Mouse (Mus musculus) embryonic facial prominence, embryonic 11.5 days (tissue): ENCODE data around the gene Rab3b. TPM values are rescaled to one million over a fixed set of nuclear protein-coding genes. Genes with fewer than 3 reads are reported as not detected.

Experiments used
- ATAC-seq: fragments of 200-750 bp; cut with Nextera tagmentation; replicated peaks from 2 replicates; pipeline ENCODE4 v1.8.0; 2017; ENCODE audit warnings: low read depth; ENCODE audit not compliant: insufficient number of reproducible peaks, low FRiP score, low TSS enrichment
- DNase-seq: peaks from one replicate; pipeline ENCODE4 v3.0.0-alpha.2; 2015; ENCODE audit warnings: low spot score
- H3K27ac ChIP-seq: fragments of 300-500 bp; sonication (generic); replicated peaks from 2 replicates; pipeline ENCODE4 v1.5.1; 2014; ENCODE audit warnings: mild to moderate bottlenecking, low read depth, low read length, control low read depth
- H3K27me3 ChIP-seq: fragments of 300-500 bp; sonication (generic); 2 replicates; pipeline ENCODE4 v1.6.1; 2014; ENCODE audit warnings: mild to moderate bottlenecking, low read length, moderate library complexity, mixed read lengths; ENCODE audit not compliant: control insufficient read depth, insufficient read depth
- H3K36me3 ChIP-seq: fragments of 300-500 bp; sonication (generic); replicated peaks from 2 replicates; pipeline ENCODE4 v1.6.1; 2014; ENCODE audit warnings: low read depth, mild to moderate bottlenecking, low read length, moderate library complexity, mixed read lengths; ENCODE audit not compliant: control insufficient read depth, insufficient read depth
- H3K4me1 ChIP-seq: fragments of 300-500 bp; sonication (generic); 2 replicates; pipeline ENCODE4 v1.6.1; 2014; ENCODE audit warnings: low read length, mixed read lengths; ENCODE audit not compliant: control insufficient read depth, insufficient read depth
- H3K4me2 ChIP-seq: fragments of 300-500 bp; sonication (generic); 2 replicates; pipeline ENCODE4 v1.6.1; 2014; ENCODE audit warnings: low read depth, mild to moderate bottlenecking, control low read depth, low read length, moderate library complexity
- H3K4me3 ChIP-seq: fragments of 300-500 bp; sonication (generic); 2 replicates; pipeline ENCODE4 v1.5.1; 2014; ENCODE audit warnings: low read depth, low read length, control low read depth
- H3K9ac ChIP-seq: fragments of 300-500 bp; sonication (generic); replicated peaks from 2 replicates; pipeline ENCODE4 v1.6.1; 2014; ENCODE audit warnings: mild to moderate bottlenecking, control low read depth, low read length
- H3K9me3 ChIP-seq: fragments of 300-500 bp; sonication (generic); replicated peaks from 2 replicates; pipeline ENCODE4 v1.6.1; 2016; ENCODE audit warnings: mild to moderate bottlenecking, low read length, inconsistent platforms, mixed read lengths; ENCODE audit not compliant: control insufficient read depth
- WGBS: fragments of 180-500 bp; shearing (Covaris S2); extraction: QIAGEN DNeasy Blood & Tissue Kit; methylation state at CpG from one replicate; pipeline ENCODE4 v1.1.7; 2014; 5-methylcytosine and 5-hydroxymethylcytosine counted together
- polyA plus RNA-seq: library from polyadenylated mRNA; unstranded; fragments of >200 nt; fragmentation: Nextera tagmentation; extraction: Ambion mirVana; gene quantifications from 2 replicates; pipeline ENCODE4 v1.2.1, GENCODE M21; 2014

Gene Rab3b
- polyA plus RNA-seq, 1 experiment from 2014 or later = 24.9 TPM

DNA sequence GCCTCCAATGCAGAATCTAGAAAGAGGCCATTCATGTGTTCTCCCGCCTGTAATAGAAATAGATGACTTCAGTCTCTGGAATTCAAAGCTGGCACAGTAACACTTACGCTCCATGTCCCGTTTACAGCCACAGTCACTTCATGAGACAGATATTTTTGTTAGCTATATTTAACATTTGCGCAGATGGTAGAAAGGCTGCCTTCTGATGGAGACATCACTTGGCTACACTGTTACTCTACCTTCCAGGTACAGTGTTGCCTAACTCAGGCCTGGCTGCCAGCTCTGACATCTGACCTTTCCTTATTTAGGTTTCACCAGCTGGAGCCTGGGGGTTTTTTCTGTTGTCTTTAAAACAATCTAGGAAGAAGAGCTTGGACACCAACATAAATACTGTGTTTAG is 40.8 kb upstream of the Rab3b start:
- ATAC-seq (no peak), DNase-seq (no peak)
- 85% methylated on average over 4 of the region's 4 CpGs for WGBS
- Histone ChIP-seq H3K4me1 (no peaks in the 10 kb centered on the region), H3K36me3 (no peaks in the 10 kb centered on the region), H3K9me3 (no peaks in the 10 kb centered on the region), H3K27ac (no peak overlapping the region), H3K27me3 (no peaks in the 10 kb centered on the region), H3K9ac (no peak overlapping the region), H3K4me3 (no peak overlapping the region), H3K4me2 (no peak overlapping the region)

DNA sequence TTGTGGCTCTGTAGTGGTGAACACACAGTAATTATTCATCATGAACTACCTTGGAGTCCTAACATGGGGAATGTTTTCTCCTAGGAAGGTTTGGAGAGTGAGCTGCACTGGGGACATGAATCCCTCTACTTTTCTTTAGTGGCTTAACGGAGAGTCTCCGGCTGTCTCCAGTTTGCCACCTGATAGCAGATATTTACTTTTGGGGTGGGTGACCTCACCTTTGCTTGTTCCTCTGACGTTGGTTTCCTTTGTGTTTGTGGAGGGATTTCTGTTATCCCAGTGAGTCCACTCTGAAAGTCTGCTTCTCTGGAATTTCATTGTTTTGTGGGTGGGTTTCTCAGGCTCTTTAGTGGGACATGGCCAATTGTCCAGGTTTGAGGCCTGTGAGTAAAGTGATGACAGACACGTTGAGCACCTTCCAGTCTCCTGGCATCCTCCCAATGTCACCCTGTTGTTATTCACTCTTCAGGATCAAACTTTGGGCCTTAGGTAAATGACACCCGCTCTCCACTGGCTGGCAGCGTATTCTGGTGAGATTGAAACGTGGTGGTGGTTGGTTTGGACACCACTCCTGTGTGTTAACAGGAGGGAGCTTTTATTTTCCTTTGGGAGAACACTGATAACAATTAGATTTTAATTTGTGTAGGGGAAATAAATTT is 36.8 kb upstream of the Rab3b start:
- H3K4me3 ChIP-seq = no peak overlapping the region
- H3K36me3 ChIP-seq = no peaks in the 10 kb centered on the region
- H3K4me1 ChIP-seq = no peaks in the 10 kb centered on the region
- H3K27me3 ChIP-seq = no peaks in the 10 kb centered on the region
- DNase-seq (no peak), ATAC-seq (no peak)
- no peak overlapping the region for H3K27ac ChIP-seq
- no peak overlapping the region for H3K9ac ChIP-seq
- H3K9me3 ChIP-seq = no peaks in the 10 kb centered on the region
- WGBS = 91% methylated on average over 7 of the region's 7 CpGs
- H3K4me2 ChIP-seq = no peak overlapping the region

DNA sequence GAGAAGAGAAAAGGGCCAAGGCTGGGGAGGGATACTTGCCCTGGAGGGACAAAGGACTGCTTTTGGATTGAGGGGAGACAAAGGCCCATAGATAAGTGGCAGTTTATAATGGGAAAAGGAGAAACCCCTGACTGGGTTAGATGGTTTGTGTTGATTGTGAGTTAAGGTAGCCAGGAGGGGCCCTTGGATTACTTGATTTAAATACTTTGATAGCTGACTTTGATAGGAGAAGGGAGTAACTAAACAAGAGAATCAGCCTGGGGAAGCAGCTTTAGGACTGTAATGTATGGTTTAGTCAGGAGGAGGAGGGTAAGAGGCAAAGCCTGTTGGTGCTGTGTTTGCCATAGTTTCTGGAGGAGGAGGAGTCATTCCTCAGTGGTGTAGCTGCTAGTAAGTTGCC is 35.5 kb upstream of the Rab3b start:
- H3K9me3 ChIP-seq = no peaks in the 10 kb centered on the region
- H3K4me1 ChIP-seq = no peaks in the 10 kb centered on the region
- H3K4me2 ChIP-seq = no peak overlapping the region
- ATAC-seq (no peak), DNase-seq (no peak)
- no peak overlapping the region for H3K27ac ChIP-seq
- H3K4me3 ChIP-seq = no peak overlapping the region
- H3K27me3 ChIP-seq = no peaks in the 10 kb centered on the region
- no peak overlapping the region for H3K9ac ChIP-seq
- no peaks in the 10 kb centered on the region for H3K36me3 ChIP-seq

DNA sequence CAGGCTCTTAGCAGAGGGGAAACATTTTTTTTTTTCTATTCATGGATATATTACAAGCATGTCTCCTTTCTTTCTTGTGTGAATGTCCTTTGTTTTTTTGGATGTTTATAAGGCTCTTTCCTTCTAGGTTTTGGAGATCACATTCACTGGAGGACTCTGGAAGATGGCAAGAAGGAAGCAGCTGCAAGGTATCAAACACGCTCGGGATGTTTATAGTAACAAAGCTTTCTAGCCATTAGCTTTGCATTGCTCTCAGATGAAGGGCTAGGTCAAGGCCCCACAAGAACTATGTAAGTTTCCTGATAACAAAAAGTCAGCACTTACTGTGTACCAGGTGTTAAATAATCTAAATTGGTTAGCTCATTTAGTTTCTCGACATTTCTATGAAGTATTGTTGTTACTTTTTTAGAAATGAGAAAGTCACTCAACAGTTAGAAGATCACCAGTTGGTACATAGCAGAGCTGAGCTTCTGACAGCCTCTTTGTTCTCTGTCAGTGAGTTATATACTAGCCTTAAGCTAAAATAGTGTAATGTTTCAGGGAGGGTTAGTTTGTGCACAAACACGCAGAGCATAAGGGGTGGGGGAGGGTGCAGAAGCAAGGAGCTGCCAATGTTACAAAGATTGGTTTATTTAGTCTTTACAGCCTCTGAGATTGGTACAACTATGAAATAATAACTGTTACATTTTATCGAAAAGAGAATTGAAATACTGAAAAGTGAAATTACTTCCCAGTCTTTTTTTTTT is 32.9 kb upstream of the Rab3b start:
- no peak overlapping the region for H3K4me3 ChIP-seq
- H3K27ac ChIP-seq = no peak overlapping the region
- H3K9me3 ChIP-seq = no peaks in the 10 kb centered on the region
- no peak overlapping the region for H3K9ac ChIP-seq
- DNase-seq (no peak), ATAC-seq (no peak)
- H3K27me3 ChIP-seq = no peaks in the 10 kb centered on the region
- peaks cover 2% of the 10 kb centered on the region; the same call in 1 of the 2 replicates for H3K36me3 ChIP-seq
- WGBS = 87% methylated on average over 5 of the region's 5 CpGs
- H3K4me2 ChIP-seq = no peak overlapping the region
- no peaks in the 10 kb centered on the region for H3K4me1 ChIP-seq

DNA sequence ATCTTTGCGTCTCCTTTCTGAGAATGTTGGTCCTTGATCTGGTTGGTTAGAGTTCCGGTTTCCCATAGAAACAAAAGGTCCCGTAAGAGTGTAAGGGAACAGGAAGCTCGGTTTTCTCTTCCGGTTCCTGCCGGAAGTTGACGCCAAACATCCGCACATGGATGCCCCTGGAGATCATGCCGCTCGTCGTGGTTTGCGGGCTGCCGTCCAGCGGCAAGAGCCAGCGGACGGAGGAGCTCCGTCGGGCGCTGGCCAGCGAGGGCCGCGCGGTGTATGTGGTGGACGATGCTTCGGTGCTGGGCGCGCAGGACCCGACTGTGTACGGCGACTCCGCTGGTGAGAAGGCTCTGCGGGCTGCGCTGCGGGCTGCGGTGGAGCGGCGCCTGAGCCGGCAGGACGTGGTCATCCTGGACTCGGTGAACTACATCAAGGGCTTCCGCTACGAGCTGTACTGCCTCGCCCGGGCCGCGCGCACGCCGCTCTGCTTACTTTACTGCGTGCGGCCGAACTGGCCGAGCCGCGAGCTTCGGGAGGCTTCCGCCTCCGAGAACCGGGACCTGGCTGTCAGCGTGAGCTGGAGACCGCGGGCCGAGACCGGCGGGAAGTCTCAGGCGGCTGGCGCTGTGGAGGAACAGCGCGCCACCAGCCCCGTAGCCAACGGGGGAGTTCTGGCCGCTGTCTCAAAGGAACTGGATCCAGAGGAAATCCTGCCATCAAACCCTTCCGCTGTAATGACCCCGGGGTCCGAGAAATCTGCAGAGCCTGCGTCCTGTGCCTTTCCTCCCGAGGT is 31.0 kb upstream of the Rab3b start, which contains the start of gene Kti12:
TSS of gene Kti12 (plus strand) at position 71 of the 790 bp plus-strand sequence.
- H3K4me3 ChIP-seq = peak within 1 kb of the TSS; percentile 89
- ATAC-seq (peak; percentile 80), DNase-seq (peak; percentile 92)
- no peaks in the 10 kb centered on the region for H3K9me3 ChIP-seq
- H3K27ac ChIP-seq = peak within 1 kb of the TSS; percentile 88
- under 1% methylated on average over 77 of the region's 77 CpGs for WGBS
- no peaks in the 10 kb centered on the region for H3K4me1 ChIP-seq
- H3K4me2 ChIP-seq = peak within 1 kb of the TSS; percentile 92
- peaks cover 2% of the 10 kb centered on the region; the same call in 1 of the 2 replicates for H3K36me3 ChIP-seq
- no peaks in the 10 kb centered on the region for H3K27me3 ChIP-seq
- H3K9ac ChIP-seq = peak within 1 kb of the TSS; percentile 86

DNA sequence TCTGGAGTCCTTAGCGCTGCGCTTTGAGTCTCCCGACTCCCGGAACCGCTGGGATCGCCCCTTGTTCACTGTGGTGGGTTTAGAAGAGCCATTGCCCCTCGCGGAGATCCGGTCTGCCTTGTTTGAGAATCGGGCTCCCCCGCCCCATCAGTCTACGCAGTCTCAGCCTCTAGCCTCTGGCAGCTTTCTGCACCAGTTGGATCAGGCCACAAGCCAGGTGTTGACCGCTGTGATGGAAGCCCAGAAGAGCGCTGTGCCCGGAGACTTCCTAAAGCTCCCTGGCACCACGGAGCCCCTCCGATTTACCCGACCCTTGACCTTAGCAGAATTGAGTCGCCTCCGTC is 30.4 kb upstream of the Rab3b start, which contains the start of gene A730015C16Rik:
TSS of gene A730015C16Rik (minus strand) at position 115 of the 344 bp plus-strand sequence.
- 12% methylated on average over 20 of the region's 20 CpGs for WGBS
- no peaks in the 10 kb centered on the region for H3K4me1 ChIP-seq
- H3K9ac ChIP-seq = peak within 1 kb of the TSS; percentile 86
- peak within 1 kb of the TSS; percentile 88 for H3K27ac ChIP-seq
- no peaks in the 10 kb centered on the region for H3K9me3 ChIP-seq
- ATAC-seq = no peak; the same call in 1 of the 2 replicates
- DNase-seq = peak; percentile 28
- no peaks in the 10 kb centered on the region for H3K27me3 ChIP-seq
- peak within 1 kb of the TSS; percentile 89 for H3K4me3 ChIP-seq
- peak within 1 kb of the TSS; percentile 92 for H3K4me2 ChIP-seq
- H3K36me3 ChIP-seq = peaks cover 2% of the 10 kb centered on the region; the same call in 1 of the 2 replicates

DNA sequence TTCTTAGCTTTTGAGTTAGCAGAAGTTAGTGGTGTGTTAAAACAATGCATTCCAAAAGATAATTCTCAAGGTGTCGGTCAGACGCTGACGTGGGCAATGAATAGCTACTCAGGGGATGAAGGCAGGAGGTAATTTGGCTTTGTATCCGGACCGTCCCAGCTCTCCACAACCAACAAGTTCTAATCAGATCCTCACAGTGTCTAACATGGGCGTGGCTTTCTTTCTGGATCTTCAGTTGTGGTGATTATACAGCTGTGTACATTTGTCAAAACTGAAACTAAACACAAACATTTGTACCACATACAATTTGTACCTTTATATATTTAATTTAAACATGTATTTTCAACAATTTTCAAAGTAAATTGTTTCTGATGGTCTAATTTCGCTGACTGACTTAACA is 12.1 kb upstream of the Rab3b start:
- DNase-seq (no peak), ATAC-seq (no peak)
- 86% methylated on average over 7 of the region's 7 CpGs for WGBS
- Histone ChIP-seq H3K4me1 (no peaks in the 10 kb centered on the region), H3K9ac (no peak overlapping the region), H3K9me3 (no peaks in the 10 kb centered on the region), H3K4me3 (no peak overlapping the region), H3K27me3 (no peaks in the 10 kb centered on the region), H3K4me2 (no peak overlapping the region), H3K27ac (no peak overlapping the region), H3K36me3 (peaks cover 3% of the 10 kb centered on the region)
